Mouse (Mus musculus) hindbrain, postnatal 0 days (tissue): ENCODE measurements around the gene Adam12. TPM values are rescaled to one million over a fixed set of nuclear protein-coding genes. Genes with fewer than 3 reads are reported as not detected.

Source experiments
- ATAC-seq: fragments of 200-750 bp; cut with Nextera tagmentation; 2 replicates; pipeline ENCODE4 v1.8.0; 2017; ENCODE audit warnings: mild to moderate bottlenecking, moderate TSS enrichment, moderate library complexity
- DNase-seq: peaks from one replicate; pipeline ENCODE4 v3.0.0-alpha.2; 2015; ENCODE audit warnings: low spot score
- H3K27ac ChIP-seq: fragments of 300-500 bp; sonication (generic); 2 replicates; pipeline ENCODE4 v1.5.1; 2014; ENCODE audit warnings: mild to moderate bottlenecking
- H3K27me3 ChIP-seq: fragments of 300-500 bp; sonication (generic); 2 replicates; pipeline ENCODE4 v1.6.1; 2014; ENCODE audit warnings: low read length, mixed read lengths; ENCODE audit not compliant: insufficient read depth
- H3K36me3 ChIP-seq: fragments of 300-500 bp; sonication (generic); 2 replicates; pipeline ENCODE4 v1.6.1; 2014; ENCODE audit warnings: low read length, mixed read lengths; ENCODE audit not compliant: insufficient read depth
- H3K4me1 ChIP-seq: fragments of 300-500 bp; sonication (generic); 2 replicates; pipeline ENCODE4 v1.6.1; 2014; ENCODE audit warnings: antibody characterized with exemption, low read length, mixed read lengths; ENCODE audit not compliant: insufficient read depth
- H3K4me2 ChIP-seq: fragments of 300-500 bp; sonication (generic); 2 replicates; pipeline ENCODE4 v1.6.1; 2014; ENCODE audit warnings: low read depth, mild to moderate bottlenecking, low read length, moderate library complexity, mixed read lengths
- H3K4me3 ChIP-seq: fragments of 300-500 bp; sonication (generic); 2 replicates; pipeline ENCODE4 v1.5.1; 2014; ENCODE audit warnings: low read length
- H3K9ac ChIP-seq: fragments of 300-500 bp; sonication (generic); replicated peaks from 2 replicates; pipeline ENCODE4 v1.6.1; 2014; ENCODE audit warnings: mild to moderate bottlenecking, low read length, moderate library complexity, mixed read lengths
- H3K9me3 ChIP-seq: fragments of 300-500 bp; sonication (generic); 2 replicates; pipeline ENCODE4 v1.6.1; 2016; ENCODE audit warnings: low read length, mixed read lengths
- CTCF ChIP-seq: IDR thresholded peaks from 2 replicates; pipeline ENCODE4 v1.5.1; 2016; ENCODE audit warnings: antibody characterized with exemption, control low read depth, low read depth
- WGBS: fragments of 180-500 bp; shearing (Covaris S2); extraction: QIAGEN DNeasy Blood & Tissue Kit; methylation state at CpG from one replicate; pipeline ENCODE4 v1.1.7; 2014; 5-methylcytosine and 5-hydroxymethylcytosine counted together
- polyA plus RNA-seq: library from polyadenylated mRNA; unstranded; fragments of >200 nt; fragmentation: Nextera tagmentation; extraction: Ambion mirVana; gene quantifications from 2 replicates; pipeline ENCODE4 v1.2.1, GENCODE M21; 2015
- total RNA-seq: library from RNA; depleted of rRNA; stranded (reverse); fragments of >200 nt; gene quantifications from 2 replicates; pipeline ENCODE4 v1.2.3, GENCODE M21; 2014

Adam12 gene
- total and polyA plus RNA-seq, 2 experiments from 2014 or later: 4.0 to 12.3 TPM

- Histone ChIP-seq H3K36me3 (no peaks in the 10 kb centered on the region), H3K4me2 (no peak overlapping the region), H3K27me3 (no peaks in the 10 kb centered on the region), H3K9ac (no peak overlapping the region), H3K4me3 (no peak overlapping the region), H3K27ac (no peak overlapping the region), H3K4me1 (no peaks in the 10 kb centered on the region), H3K9me3 (no peaks in the 10 kb centered on the region)
- no peak for ATAC-seq
- 49% methylated on average over 6 of the region's 6 CpGs for WGBS
- no peak for DNase-seq
- TF ChIP-seq CTCF: no peak
Measured at GRCm38 (mm10) chr7:134162886-134163285, 69.1 kb downstream of the Adam12 start.

- DNase-seq (no peak), ATAC-seq (no peak)
- Histone ChIP-seq H3K27me3 (no peaks in the 10 kb centered on the region), H3K4me2 (no peak overlapping the region), H3K9ac (no peak overlapping the region), H3K36me3 (no peaks in the 10 kb centered on the region), H3K4me1 (no peaks in the 10 kb centered on the region), H3K9me3 (no peaks in the 10 kb centered on the region), H3K27ac (no peak overlapping the region), H3K4me3 (no peak overlapping the region)
- 86% methylated on average over 7 of the region's 7 CpGs for WGBS
- no peak for TF ChIP-seq CTCF
Measured at GRCm38 (mm10) chr7:134159608-134160007, 72.3 kb downstream of the Adam12 start.

- no peak overlapping the region for H3K27ac ChIP-seq
- H3K4me2 ChIP-seq: no peak overlapping the region
- ATAC-seq (no peak), DNase-seq (no peak)
- no peaks in the 10 kb centered on the region for H3K27me3 ChIP-seq
- WGBS: 72% methylated on average over 4 of the region's 4 CpGs
- H3K36me3 ChIP-seq: no peaks in the 10 kb centered on the region
- H3K4me1 ChIP-seq: no peaks in the 10 kb centered on the region; the same call in 1 of the 2 replicates
- H3K4me3 ChIP-seq: no peak overlapping the region
- H3K9ac ChIP-seq: no peak overlapping the region
- TF ChIP-seq CTCF: no peak
- no peaks in the 10 kb centered on the region for H3K9me3 ChIP-seq
Measured at GRCm38 (mm10) chr7:134151330-134151729, 80.6 kb downstream of the Adam12 start.

- WGBS: 70% methylated on average over 8 of the region's 8 CpGs
- DNase-seq: no peak
- no peaks in the 10 kb centered on the region for H3K9me3 ChIP-seq
Measured at GRCm38 (mm10) chr7:134150305-134150704, 81.6 kb downstream of the Adam12 start.

GRCm38 (mm10) chr7:134149351-134149750, 82.6 kb downstream of the Adam12 start:
- H3K4me3 ChIP-seq: no peak overlapping the region
- DNase-seq (no peak), ATAC-seq (no peak)

More at GRCm38 (mm10) chr7:134150305-134150704, 81.6 kb downstream of the Adam12 start:
- ATAC-seq: no peak
- H3K27me3 ChIP-seq: no peaks in the 10 kb centered on the region
- H3K27ac ChIP-seq: no peak overlapping the region
- H3K36me3 ChIP-seq: no peaks in the 10 kb centered on the region
- H3K9ac ChIP-seq: no peak overlapping the region
- H3K4me1 ChIP-seq: no peaks in the 10 kb centered on the region; the same call in 1 of the 2 replicates
- no peak for TF ChIP-seq CTCF
- H3K4me3 ChIP-seq: no peak overlapping the region
- no peak overlapping the region for H3K4me2 ChIP-seq

GRCm38 (mm10) chr7:134147561-134147960, 84.4 kb downstream of the Adam12 start:
- no peaks in the 10 kb centered on the region for H3K27me3 ChIP-seq
- H3K4me2 ChIP-seq: no peak overlapping the region
- WGBS: 81% methylated on average over 3 of the region's 3 CpGs
- H3K36me3 ChIP-seq: no peaks in the 10 kb centered on the region
- no peak for DNase-seq
- no peak overlapping the region for H3K4me3 ChIP-seq
- no peak overlapping the region for H3K27ac ChIP-seq
- TF ChIP-seq CTCF: no peak
- no peaks in the 10 kb centered on the region; the same call in 1 of the 2 replicates for H3K4me1 ChIP-seq
- ATAC-seq: no peak
- no peaks in the 10 kb centered on the region for H3K9me3 ChIP-seq
- no peak overlapping the region for H3K9ac ChIP-seq

More at GRCm38 (mm10) chr7:134149351-134149750, 82.6 kb downstream of the Adam12 start:
- no peak overlapping the region for H3K4me2 ChIP-seq
- no peak for TF ChIP-seq CTCF
- no peak overlapping the region for H3K27ac ChIP-seq
- no peaks in the 10 kb centered on the region; the same call in 1 of the 2 replicates for H3K4me1 ChIP-seq
- H3K9me3 ChIP-seq: no peaks in the 10 kb centered on the region
- H3K36me3 ChIP-seq: no peaks in the 10 kb centered on the region
- H3K27me3 ChIP-seq: no peaks in the 10 kb centered on the region
- no peak overlapping the region for H3K9ac ChIP-seq
- WGBS: 82% methylated on average over 6 of the region's 6 CpGs

GRCm38 (mm10) chr7:134146821-134147220, 85.1 kb downstream of the Adam12 start:
- H3K4me2 ChIP-seq: no peak overlapping the region
- H3K9me3 ChIP-seq: no peaks in the 10 kb centered on the region
- H3K9ac ChIP-seq: no peak overlapping the region
- H3K27me3 ChIP-seq: no peaks in the 10 kb centered on the region
- WGBS: 95% methylated on average over 2 of the region's 2 CpGs
- no peak for TF ChIP-seq CTCF
- H3K4me3 ChIP-seq: no peak overlapping the region
- ATAC-seq: no peak
- no peaks in the 10 kb centered on the region for H3K36me3 ChIP-seq
- no peak for DNase-seq
- H3K4me1 ChIP-seq: no peaks in the 10 kb centered on the region; the same call in 1 of the 2 replicates
- H3K27ac ChIP-seq: no peak overlapping the region
